Mouse (Mus musculus): ENCODE data around the gene Vopp1.
A peak's percentile ranks its signal among the peaks of the same experiment; 100 is the strongest.

The Vopp1 gene

DNA sequence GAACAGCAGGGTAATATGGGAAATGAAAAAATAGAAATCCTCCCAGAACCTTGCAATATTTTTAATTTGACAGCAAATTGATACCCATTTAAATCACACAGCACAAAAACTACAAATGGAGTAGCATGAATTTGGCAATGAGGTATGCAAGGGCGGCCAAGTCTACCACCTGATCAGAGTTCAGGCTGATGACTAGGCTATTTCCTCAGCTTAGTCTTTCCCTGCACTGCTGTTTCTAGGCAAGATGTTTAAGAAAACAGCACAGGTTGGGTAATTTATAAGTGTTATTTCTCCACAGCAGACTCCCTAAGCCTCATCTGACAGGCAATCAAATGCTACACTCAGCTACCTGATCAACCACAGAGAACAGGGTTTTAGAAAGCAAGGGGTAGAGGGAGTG lies 40.7 kb downstream of the Vopp1 start:
- no peak for DNase-seq (ENCODE audit: low spot score in 2 of 2)

GRCm38 (mm10) chr6:57782658-57783057 lies 42.3 kb downstream of the Vopp1 start:
- DNase-seq (ENCODE audit: low spot score in 2 of 2): no peak

GRCm38 (mm10) chr6:57780359-57780758 lies 44.6 kb downstream of the Vopp1 start:
- DNase-seq (ENCODE audit: low spot score in 2 of 2): no peak

- no peak for DNase-seq (ENCODE audit: low spot score in 2 of 2)
Observed at GRCm38 (mm10) chr6:57773792-57774191, 51.2 kb downstream of the Vopp1 start.

DNA sequence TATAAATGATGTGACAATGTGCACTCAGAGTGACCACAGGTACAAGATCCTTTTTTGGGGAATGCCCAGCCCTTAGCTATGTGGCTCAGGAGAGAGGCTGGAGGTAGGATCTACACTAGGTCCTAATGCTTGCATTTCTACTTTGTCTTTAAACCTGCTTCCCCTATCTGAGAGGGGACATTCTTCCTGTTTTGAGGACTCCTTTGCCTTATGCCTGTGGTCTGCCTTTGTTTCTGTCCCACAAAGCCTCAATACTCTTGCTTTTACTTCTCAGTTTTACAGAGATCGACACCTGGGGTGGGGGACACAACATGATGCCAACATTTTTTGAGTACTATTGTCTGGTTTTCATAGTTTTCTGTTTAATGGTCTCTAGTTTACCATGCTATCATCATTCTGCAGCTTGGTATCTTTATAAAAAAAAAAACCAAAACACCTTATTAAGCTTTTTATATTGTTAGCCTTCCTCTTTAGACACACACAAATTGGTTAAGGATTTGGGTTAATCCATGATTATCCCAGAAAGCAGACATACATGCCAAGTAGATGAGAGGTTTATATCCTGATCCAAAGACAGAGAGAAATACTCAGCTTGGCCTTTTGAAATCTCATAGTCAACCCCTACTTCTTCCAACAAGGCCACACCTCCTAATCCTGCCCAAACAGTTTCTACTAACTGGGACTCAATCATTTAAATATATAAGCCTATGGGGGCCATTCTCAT lies 54.3 kb downstream of the Vopp1 start:
- no peak for DNase-seq (ENCODE audit: low spot score in 2 of 2)

DNA sequence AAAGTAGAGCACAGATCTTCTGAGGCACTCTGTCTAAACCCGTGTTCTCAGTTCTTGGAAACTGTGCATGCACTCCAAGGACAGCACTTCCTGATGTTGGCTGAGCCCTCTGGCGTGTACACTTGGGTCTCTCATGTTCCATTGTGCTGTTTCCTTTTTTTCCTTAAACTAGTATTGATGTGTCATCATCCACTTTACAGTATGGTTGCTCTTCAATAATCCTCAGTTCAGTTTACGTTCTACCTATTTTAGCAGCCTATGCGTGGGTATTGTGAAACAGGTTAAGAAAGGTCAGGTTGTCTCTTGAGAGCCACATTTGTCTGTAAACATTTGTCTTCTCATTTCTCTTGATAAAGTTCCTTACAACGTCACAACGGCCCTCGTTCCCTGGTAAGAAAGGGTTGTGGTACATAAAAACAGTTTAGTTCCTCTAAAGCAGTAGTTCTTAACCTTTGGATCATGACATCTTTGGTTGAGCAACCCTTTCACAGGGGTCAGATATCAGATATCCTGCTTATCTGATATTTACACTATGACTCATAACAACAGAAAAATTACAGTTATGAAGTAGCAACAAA lies 55.9 kb downstream of the Vopp1 start:
- no peak for DNase-seq (ENCODE audit: low spot score in 2 of 2)

DNA sequence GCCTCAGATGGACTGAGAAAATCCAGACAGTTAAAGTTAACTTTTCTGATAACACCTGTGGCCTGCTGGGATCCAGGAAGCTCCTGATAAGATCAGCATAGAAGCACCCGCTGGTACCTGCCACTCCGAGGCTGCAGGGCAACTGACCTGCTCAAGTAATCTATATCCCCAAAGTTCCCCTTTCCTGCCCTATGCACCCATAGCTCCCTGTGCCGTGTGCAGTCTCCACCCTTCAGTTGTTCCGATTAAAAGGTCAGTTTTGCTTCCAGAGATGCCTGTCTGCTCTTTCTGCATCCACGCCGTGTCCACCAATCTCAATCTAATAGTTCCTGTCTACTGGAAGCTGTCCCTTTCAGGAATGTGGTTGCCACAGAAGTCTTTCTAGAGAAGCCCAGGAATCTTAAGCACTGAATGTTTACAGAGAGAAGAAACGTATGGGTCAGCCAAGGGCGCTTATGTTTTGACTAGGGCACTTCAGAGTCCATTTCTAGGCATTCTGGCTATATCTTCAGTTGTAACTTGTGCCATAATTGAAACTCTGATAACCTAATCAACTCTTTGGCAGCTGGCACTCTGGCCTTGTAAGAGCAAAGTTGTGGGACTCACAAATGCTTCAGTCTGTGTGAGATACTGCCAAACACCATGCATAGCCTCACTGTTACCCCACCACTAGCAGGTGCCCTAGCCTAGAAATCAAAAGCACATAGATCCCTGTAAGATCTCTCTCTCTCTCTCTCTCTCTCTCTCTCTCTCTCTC lies 57.7 kb downstream of the Vopp1 start:
- no peak for DNase-seq (ENCODE audit: low spot score in 2 of 2)

- no peak for DNase-seq (ENCODE audit: low spot score in 2 of 2)
Observed at GRCm38 (mm10) chr6:57766287-57766686, 58.7 kb downstream of the Vopp1 start.

GRCm38 (mm10) chr6:57765095-57765878 lies 59.7 kb downstream of the Vopp1 start:
- no peak for DNase-seq (ENCODE audit: low spot score in 2 of 2)

- DNase-seq (ENCODE audit: low spot score in 2 of 2): no peak
Observed at GRCm38 (mm10) chr6:57763054-57763453, 61.9 kb downstream of the Vopp1 start.

GRCm38 (mm10) chr6:57753962-57754759 lies 70.8 kb downstream of the Vopp1 start:
- no peak for DNase-seq (ENCODE audit: low spot score in 2 of 2)

DNA sequence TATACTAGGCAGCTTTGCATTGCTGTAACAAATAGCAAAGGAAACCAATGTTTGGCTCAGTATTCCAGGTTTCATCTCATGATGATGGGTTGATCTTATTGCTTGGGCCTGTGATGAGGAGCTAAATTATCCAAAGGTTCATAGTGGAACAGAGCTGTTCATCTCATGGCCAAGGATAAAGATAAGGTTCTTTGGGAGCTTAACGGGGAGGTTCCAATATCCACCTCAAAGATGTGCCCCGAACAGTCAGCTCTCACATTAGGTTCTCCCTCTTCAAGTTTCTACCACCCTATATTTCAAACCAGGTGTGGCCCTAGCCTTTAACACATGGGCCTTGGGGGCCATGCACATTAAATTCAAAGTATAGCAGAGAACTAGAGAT lies 79.2 kb downstream of the Vopp1 start:
- DNase-seq (ENCODE audit: low spot score in 2 of 2): no peak

DNA sequence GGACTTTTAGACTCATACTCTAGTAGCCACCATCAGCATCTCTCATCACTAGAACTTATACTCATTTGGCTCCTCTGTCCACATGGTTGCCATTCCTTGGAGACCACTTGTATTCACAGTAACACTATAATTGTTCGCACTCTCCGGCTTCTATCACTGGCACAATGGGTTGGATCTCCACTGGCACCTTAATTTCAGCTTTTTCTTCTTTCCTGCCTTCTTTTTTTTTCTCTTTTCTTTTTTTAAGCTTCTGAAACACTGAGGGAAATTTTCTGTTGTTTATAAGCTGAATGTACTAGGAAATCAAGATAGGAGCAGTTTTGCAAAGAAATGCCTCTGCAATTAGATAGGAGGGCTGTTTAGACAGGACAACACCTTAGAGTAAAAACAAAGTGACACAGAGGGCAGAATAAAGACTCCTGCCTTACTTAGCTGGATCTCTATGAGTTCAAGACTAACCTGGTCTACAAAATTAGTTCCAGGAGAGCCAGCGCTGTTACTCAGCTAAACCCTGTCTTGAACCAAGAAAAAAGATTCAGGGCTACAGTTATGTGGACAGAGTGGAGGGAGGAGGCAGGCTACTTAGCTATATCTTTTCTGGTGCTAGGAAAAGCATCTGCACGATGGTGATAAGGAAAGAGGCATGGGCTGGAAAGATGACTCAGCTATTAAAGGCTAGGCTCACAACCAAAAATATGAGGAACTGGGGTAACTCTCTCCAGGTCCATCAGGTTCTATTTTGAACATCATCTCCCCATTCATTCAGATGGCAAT lies 79.8 kb downstream of the Vopp1 start:
- no peak for DNase-seq (ENCODE audit: low spot score in 2 of 2)

DNA sequence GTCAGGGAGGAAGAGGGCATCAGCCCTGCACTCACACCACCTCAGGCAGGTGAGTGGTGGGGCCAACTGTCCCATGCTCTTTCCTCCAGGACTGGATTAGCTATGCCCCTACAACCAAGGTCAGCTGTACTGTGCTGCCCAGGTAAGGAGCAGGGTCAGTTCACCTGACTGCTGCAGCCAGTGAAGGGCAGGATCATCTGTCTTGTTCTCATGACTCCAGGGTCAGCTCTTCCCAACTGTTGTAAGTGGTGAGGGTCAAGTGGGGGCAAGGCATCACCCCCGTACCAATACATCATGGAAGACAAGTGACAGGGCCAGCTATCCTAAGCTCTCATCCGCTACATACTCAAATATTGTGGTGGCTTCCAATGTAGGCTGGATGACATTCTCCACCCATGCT lies 80.8 kb downstream of the Vopp1 start:
- DNase-seq (ENCODE audit: low spot score in 2 of 2): no peak

DNA sequence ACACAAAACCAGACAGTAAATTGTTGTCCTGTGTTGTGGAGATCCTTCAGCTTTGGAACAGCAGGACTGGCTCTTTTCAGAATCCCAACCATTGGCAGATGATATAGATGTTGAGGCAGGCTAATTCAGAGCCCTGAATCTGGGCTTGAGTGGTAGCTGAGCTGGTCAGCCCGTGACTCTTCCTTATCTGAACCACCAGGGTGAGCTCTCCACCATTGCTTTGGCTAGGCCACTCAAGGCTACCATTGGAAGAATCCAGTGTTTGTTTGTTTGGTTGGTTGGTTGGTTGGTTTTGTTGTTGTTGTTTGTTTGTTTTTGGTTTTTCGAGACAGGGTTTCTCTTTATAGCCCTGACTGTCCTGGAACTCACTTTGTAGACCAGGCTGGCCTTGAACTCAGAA lies 81.6 kb downstream of the Vopp1 start:
- DNase-seq (ENCODE audit: low spot score in 2 of 2): peak in 1 of 2 experiments; percentile 11

- DNase-seq (ENCODE audit: low spot score in 2 of 2): no peak
Observed at GRCm38 (mm10) chr6:57742749-57743148, 82.2 kb downstream of the Vopp1 start.

- DNase-seq (ENCODE audit: low spot score in 2 of 2): no peak
Observed at GRCm38 (mm10) chr6:57721347-57721746, 103.6 kb downstream of the Vopp1 start.

DNA sequence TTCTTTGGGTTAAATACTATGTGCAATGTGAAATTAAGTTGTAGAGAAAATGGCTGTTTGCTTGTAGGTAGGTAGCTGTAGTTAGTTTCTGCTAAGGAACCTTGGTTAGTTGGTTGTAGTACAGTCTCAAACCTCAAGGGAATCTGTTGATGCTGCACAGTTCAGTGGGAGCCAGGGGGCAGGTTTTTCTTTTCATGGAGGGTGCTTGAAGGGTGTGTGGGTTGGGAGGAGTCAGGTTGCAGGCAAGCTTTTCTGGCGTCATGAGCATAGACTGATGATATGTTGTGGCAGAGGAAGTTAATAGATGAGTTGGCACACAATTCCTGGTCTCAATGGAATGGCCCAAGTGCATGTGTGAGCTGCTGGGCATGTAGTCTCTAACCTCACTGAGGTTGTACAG lies 113.2 kb downstream of the Vopp1 start:
- DNase-seq (ENCODE audit: low spot score in 2 of 2): peak; percentile 4 to 6

GRCm38 (mm10) chr6:57706721-57707120 lies 118.2 kb downstream of the Vopp1 start:
- DNase-seq (ENCODE audit: low spot score in 2 of 2): no peak

- DNase-seq (ENCODE audit: low spot score in 2 of 2): no peak
Observed at GRCm38 (mm10) chr6:57703703-57704102, 121.3 kb downstream of the Vopp1 start.

All from natural killer cell, adult 2 months (primary cell).